In the genomic region with DNA sequence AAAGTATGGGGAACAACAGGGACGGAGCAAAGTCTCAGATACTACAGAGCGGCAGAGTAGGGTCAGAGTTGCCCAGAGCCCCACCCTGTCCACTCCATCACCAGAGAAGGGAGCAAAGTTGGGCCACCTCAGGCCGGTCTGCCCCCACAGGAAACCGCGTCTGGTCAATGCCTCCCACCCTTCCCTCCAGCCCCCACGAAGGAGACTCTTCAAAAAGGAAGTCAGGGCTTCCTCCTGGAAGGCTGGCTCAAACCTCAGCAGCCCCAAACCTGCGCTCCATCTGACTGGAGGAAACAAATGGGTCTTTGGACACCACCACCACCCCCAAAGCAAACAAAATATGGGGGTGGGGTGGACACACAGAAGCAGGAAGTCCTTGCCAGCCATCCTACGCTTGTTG, we compare ENCODE assay signal across 8 mouse cellular contexts. TPM values are rescaled to one million over a fixed set of nuclear protein-coding genes. Genes with fewer than 3 reads are reported as not detected.
DNase-seq lines count a peak whose midpoint lies in the region; ATAC-seq and TF ChIP-seq lines count a peak whose summit lies in the region.

No protein-coding gene starts in this region.

- peak overlapping the region; percentile 82 for H3K9ac ChIP-seq in heart, embryonic 15.5 days
- H3K9ac ChIP-seq in limb, embryonic 13.5 days: peak overlapping the region; percentile 77
- peak overlapping the region; percentile 65; the same call in 1 of the 2 replicates for H3K9ac ChIP-seq in midbrain, postnatal 0 days (replicated peaks; ENCODE audit: low read length, poor library complexity, severe bottlenecking)

- H3K27ac ChIP-seq in heart, embryonic 15.5 days: peak overlapping the region; percentile 92
- no peak overlapping the region for H3K27ac ChIP-seq in limb, embryonic 13.5 days
- no peak overlapping the region for H3K27ac ChIP-seq in midbrain, postnatal 0 days (ENCODE audit: low read depth, low read length)

- H3K27me3 ChIP-seq in heart, embryonic 15.5 days: no peaks in the 10 kb centered on the region
- peaks cover 11% of the 10 kb centered on the region; the same call in 1 of the 2 replicates for H3K27me3 ChIP-seq in limb, embryonic 13.5 days
- no peaks in the 10 kb centered on the region for H3K27me3 ChIP-seq in midbrain, postnatal 0 days (ENCODE audit: insufficient read depth, low read length)

- no peaks in the 10 kb centered on the region for H3K36me3 ChIP-seq in heart, embryonic 15.5 days
- no peaks in the 10 kb centered on the region; the same call in 1 of the 2 replicates for H3K36me3 ChIP-seq in limb, embryonic 13.5 days
- H3K36me3 ChIP-seq in midbrain, postnatal 0 days (ENCODE audit: insufficient read depth, low read length): no peaks in the 10 kb centered on the region

- peak overlapping the region; percentile 91 for H3K4me2 ChIP-seq in heart, embryonic 15.5 days
- peak overlapping the region; percentile 98 for H3K4me2 ChIP-seq in limb, embryonic 13.5 days (replicated peaks)
- H3K4me2 ChIP-seq in midbrain, postnatal 0 days (ENCODE audit: low read depth, low read length, poor library complexity, severe bottlenecking): peak overlapping the region; percentile 91

- no peaks in the 10 kb centered on the region for H3K9me3 ChIP-seq in heart, embryonic 15.5 days (replicated peaks)
- H3K9me3 ChIP-seq in limb, embryonic 13.5 days: no peaks in the 10 kb centered on the region
- no peaks in the 10 kb centered on the region for H3K9me3 ChIP-seq in midbrain, postnatal 0 days (ENCODE audit: low read length)

- DNase-seq in lung, adult 18-20 months: peak; percentile 58 to 72
- no peak for DNase-seq in lung, postnatal 14 days
- DNase-seq in midbrain, postnatal 0 days (ENCODE audit: low spot score): no peak
- DNase-seq in cerebellum, adult 9-11 months: no peak
- DNase-seq in gastrocnemius, adult 18-20 months (ENCODE audit: low spot score): no peak
- DNase-seq in embryo, embryonic 11 days: no peak

- 20% methylated on average over 8 of the region's 8 CpGs for WGBS in heart, embryonic 15.5 days
- 15% methylated on average over 8 of the region's 8 CpGs for WGBS in limb, embryonic 13.5 days
- WGBS in midbrain, postnatal 0 days: 29% methylated on average over 8 of the region's 8 CpGs

- peaks cover 89% of the 10 kb centered on the region for H3K4me1 ChIP-seq in heart, embryonic 15.5 days (replicated peaks)
- peaks cover 35% of the 10 kb centered on the region for H3K4me1 ChIP-seq in limb, embryonic 13.5 days
- peaks cover 5% of the 10 kb centered on the region for H3K4me1 ChIP-seq in midbrain, postnatal 0 days (ENCODE audit: insufficient read depth, low read length)

- ATAC-seq in heart, embryonic 15.5 days (replicated peaks; ENCODE audit: insufficient number of reproducible peaks, insufficient read depth, low FRiP score, low read depth): no peak
- no peak for ATAC-seq in limb, embryonic 13.5 days (ENCODE audit: low FRiP score, low read depth)
- no peak for ATAC-seq in midbrain, postnatal 0 days (ENCODE audit: low FRiP score)

- TF ChIP-seq CTCF in midbrain, postnatal 0 days (IDR thresholded peaks at IDR 0.05): no peak

- peak overlapping the region; percentile 73 for H3K4me3 ChIP-seq in heart, embryonic 15.5 days
- peak overlapping the region; percentile 73 for H3K4me3 ChIP-seq in limb, embryonic 13.5 days
- peak overlapping the region; percentile 60 for H3K4me3 ChIP-seq in midbrain, postnatal 0 days (ENCODE audit: low read depth, low read length)

RNA-seq across cellular contexts. Expression of a gene that starts 1.5 kb away (rescaled TPM):
- polyA plus RNA-seq in heart, embryonic 15.5 days (2015; fragmentation: Nextera tagmentation; extraction: Ambion mirVana): 21.8 and 25.9 TPM in 2 replicates
- polyA plus RNA-seq in limb, embryonic 13.5 days (2015; fragmentation: Nextera tagmentation; extraction: Ambion mirVana): 20.2 and 24.1 TPM in 2 replicates
- 25.2 and 27.1 TPM in 2 replicates for total RNA-seq in midbrain, postnatal 0 days (2014; rRNA removed)
- polyA plus RNA-seq in midbrain, postnatal 0 days (2015; fragmentation: Nextera tagmentation; extraction: Ambion mirVana): 16.0 and 16.8 TPM in 2 replicates
- total RNA-seq in gastrocnemius, adult 18-20 months (2021): 1 to 10 TPM; 5.1 to 6.3 TPM

RNA-seq across cellular contexts. Expression of a gene that starts 35.9 kb away (rescaled TPM):
- 0.09 TPM in 2 replicates for polyA plus RNA-seq in heart, embryonic 15.5 days (2015; fragmentation: Nextera tagmentation; extraction: Ambion mirVana)
- 0.19 and 0.20 TPM in 2 replicates for polyA plus RNA-seq in limb, embryonic 13.5 days (2015; fragmentation: Nextera tagmentation; extraction: Ambion mirVana)
- total RNA-seq in midbrain, postnatal 0 days (2014; rRNA removed): 0.38 and 0.47 TPM in 2 replicates
- polyA plus RNA-seq in midbrain, postnatal 0 days (2015; fragmentation: Nextera tagmentation; extraction: Ambion mirVana): 0.26 and 0.37 TPM in 2 replicates
- total RNA-seq in gastrocnemius, adult 18-20 months (2021): under 1 TPM; 0.09 to 0.11 TPM

Comparison
In these comparisons a context has a peak if more than half of its experiments do, and no peak if none do; other contexts are left out.
1. DNase-seq: peak in lung, adult 18-20 months (2 of 2); none in lung, postnatal 14 days (single experiment), midbrain, postnatal 0 days (single experiment), cerebellum, adult 9-11 months (single experiment), gastrocnemius, adult 18-20 months (single experiment) and embryo, embryonic 11 days (single experiment).
2. Peak in every context shown above with its lines, with median percentiles within 50 percentile points of each other: H3K4me2 ChIP-seq, H3K4me3 ChIP-seq and H3K9ac ChIP-seq.